Mouse (Mus musculus) small intestine, adult 2 months (tissue): Measurements from ENCODE around the gene Tulp2.

Source experiments
- CTCF ChIP-seq: fragments of 200-500 bp; IDR thresholded peaks from 2 replicates; pipeline ENCODE4 v1.5.1; 2012; ENCODE audit warnings: low read depth, mild to moderate bottlenecking, control low read depth, inconsistent platforms, low read length, moderate library complexity, mixed read lengths; ENCODE audit not compliant: insufficient replicate concordance, insufficient read length; ENCODE audit errors: extremely low read depth
- POLR2A ChIP-seq: fragments of 200-500 bp; IDR thresholded peaks from 2 replicates; pipeline ENCODE4 v1.6.1; 2012; ENCODE audit warnings: low read depth, mild to moderate bottlenecking, control low read depth, inconsistent platforms, low read length, moderate library complexity

DNA sequence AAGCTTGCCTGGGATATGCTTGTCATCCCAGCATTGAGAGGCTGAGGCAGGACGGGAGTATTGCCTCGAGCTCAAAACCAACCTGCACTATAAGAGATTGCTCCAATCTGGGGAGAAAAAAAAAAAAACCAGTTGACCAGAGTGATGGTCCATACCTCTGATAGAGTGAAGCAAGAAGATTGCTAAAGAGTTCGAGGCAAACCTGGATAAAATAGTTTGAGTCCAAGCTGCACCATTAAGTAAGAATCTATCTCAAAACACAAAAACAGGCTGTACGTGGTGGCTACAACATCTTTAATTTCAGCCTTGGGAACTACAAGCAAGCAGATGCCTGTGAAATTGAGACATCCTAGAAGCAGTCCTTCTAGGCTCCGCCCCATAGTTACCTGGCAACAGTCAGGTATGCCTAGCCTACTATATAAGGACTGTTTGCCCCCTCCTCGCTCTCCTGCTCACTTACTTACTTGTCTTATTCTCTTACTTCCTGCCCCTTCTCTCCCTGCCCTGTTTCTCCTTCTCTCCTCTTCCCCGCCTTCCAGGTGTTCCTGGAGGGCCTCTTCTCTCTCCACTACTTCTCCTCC is 14.5 kb upstream of the Tulp2 start:
- TF ChIP-seq CTCF (no peak), POLR2A (no peak)
